Mouse (Mus musculus): ENCODE measurements around the gene Ranbp17.
A peak's percentile ranks its signal among the peaks of the same experiment; 100 is the strongest.
"Not testable (repeated sequence)": the region's sequence is repeated elsewhere in the genome, so short reads cannot be mapped to it uniquely, and the experiment has no call there.

The Ranbp17 gene

DNA sequence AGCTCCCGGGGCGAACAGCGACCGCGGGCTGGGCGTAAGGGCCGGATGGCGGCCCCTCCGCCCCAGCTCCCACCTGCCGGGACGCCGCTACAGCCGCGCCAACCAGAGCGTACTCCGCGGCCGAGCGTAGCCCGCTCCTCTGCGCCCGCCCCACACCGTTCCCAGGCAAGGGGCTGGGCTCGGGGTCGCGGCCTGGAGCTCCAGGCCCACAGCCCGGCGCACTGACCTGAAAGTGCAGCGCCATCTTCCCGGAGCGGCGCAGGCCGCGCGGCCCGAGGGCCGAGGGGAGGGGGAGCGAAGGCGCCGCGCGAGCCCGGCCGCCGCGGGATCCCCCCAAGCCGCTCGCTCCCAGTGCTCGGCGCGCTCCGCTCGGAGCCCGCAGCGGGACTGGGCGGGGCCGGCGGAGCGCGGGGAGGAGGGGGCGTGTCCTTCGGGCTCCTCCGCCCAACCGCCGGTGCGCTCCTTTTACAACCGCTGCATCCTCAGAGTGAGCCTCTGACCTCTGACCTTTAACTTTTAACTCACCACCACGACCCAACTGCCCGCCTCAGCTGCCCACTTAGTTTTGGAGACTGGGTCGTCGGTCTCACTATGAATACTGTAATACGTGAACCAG lies at the start of gene Ranbp17:
Ranbp17 (minus strand) TSS at position 371 of the 616 bp plus-strand sequence.
- DNase-seq (ENCODE audit: low spot score in 2 of 2): peak; percentile 17

DNA sequence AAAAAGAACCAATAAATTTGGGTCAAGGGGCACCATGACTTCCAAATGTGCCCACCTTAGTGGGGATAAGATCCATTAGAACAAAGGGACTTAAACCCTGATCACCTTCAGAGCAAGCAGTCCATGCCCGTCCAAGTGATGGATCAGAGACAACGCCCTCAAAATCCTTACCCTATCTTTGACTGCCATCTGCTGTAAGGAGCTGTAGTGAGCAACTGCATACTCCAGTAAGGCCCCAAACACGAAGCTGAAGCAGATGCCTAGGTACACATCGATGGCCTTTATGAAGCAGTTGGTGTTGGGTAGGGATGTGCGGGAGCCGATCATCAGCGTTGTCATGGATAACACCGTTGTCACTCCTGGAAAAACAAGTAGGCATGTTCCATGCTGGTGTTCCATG lies 40.6 kb upstream of the Ranbp17 start:
- DNase-seq (ENCODE audit: low spot score in 2 of 2): peak; percentile 10 to 45

DNA sequence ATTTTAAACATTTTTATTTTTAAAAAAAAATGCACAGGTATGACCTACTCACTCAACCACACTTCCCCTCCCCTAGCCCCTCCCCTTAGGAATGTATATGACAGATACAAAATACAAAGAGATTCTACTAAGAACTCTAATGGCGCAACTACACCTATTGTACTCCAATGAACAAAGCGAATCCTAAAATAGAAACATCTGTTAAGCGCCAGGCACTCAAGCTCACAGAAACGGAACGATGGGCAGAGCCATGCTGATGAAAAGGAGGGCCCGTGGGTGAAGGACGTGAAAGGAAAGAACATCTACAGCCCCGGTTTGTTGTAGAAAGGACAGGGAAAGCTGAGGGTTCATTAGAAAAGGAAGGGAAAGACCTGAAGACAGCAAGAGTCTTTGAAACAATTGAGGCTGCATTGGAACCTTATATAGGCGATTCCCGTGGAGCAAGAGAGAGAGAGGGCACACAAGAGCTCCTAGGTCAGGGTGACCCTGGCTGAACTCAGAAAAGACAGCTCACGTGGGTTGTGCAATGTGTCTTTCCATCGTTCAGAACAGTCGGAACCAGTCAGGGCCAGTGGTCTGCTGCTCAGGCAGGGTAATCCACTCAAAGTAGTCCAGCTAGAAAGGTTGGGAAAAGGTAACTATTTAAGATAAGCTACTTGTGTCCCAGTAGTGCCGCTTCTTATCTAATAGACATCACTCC lies 37.5 kb upstream of the Ranbp17 start:
- DNase-seq (ENCODE audit: low spot score in 2 of 2): no peak

GRCm38 (mm10) chr11:33547386-33547785 lies 33.8 kb upstream of the Ranbp17 start:
- no peak for DNase-seq (ENCODE audit: low spot score in 2 of 2)

DNA sequence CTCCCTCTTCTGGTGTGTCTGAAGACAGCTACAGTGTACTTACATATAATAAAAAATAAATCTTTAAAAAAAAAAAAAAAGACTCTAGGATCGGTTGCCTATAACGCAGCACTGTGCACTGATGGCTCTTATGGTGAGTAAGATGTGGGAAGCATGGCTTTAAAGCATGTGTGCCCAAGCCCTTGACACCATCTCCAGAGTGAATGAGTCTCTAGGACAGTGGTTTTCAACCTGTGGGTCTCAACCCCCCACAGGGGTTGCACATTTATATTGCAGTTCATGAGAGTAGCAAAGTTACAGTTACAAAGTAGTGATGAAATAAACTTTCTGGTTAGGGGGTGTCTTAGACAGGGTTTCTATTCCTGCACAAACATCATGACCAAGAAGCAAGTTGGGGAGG lies 31.4 kb upstream of the Ranbp17 start:
- DNase-seq (ENCODE audit: low spot score in 2 of 2): no peak

- no peak for DNase-seq (ENCODE audit: low spot score in 2 of 2)
Measured at GRCm38 (mm10) chr11:33544121-33544520, 30.6 kb upstream of the Ranbp17 start.

DNA sequence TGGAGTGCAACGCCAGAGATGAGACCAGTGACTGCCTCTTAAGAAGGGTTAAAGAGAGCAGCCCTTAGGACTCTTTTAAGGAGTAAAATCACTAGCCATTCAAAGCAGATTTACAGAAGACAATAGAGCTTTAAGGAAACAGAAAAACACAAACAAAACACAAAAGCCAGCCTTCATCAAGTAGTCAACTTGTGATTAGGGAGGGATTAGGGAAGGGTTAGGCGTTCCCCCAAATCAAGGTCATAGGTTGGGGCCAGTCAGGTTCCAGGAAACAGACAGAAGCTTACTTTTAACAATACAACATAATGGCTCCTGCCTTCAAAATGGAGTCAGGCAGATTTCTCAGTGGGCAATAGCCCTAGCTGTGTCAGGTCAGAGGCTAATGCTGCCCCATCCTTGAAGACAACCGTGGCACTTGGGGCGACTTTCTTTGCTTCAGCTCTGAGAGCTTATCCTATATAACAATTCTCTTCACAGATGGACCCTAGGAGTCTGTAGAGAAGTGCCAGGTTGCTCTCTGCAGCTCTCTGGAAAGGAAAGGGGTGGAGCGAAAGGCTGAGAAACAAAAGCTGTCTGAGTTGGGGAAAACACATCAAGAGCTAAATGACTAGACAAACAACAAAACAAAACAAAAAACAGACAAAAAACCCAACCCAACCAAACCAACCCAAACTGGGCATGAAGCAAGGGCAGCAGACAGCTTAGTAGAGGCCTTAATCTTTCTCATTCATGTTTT lies 24.0 kb upstream of the Ranbp17 start:
- no peak for DNase-seq (ENCODE audit: low spot score in 2 of 2)

DNA sequence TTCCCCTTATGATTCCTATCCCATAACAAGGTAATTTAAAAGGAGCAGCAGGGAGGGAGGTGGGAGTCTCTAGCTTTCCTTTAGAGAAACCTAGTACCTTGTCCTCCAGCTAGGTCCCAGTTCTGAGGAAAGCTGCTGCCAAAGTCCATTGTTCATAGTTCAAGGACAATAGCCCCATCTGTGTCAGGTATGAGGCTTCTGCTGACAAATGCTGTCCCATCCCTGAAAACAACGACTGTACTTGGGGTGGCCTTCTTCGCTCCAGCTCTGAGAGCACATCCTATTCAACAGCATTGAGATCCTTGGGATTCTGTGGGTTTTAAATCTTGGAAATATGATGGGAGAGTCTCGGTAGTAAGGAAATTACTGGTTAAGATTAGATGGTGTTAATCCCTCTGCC lies 23.1 kb upstream of the Ranbp17 start:
- DNase-seq (ENCODE audit: low spot score in 2 of 2): no peak

- DNase-seq (ENCODE audit: low spot score in 2 of 2): no peak
Measured at GRCm38 (mm10) chr11:33534541-33534940, 21.0 kb upstream of the Ranbp17 start.

- no peak for DNase-seq (ENCODE audit: low spot score in 2 of 2)
Measured at GRCm38 (mm10) chr11:33533577-33533976, 20.0 kb upstream of the Ranbp17 start.

DNA sequence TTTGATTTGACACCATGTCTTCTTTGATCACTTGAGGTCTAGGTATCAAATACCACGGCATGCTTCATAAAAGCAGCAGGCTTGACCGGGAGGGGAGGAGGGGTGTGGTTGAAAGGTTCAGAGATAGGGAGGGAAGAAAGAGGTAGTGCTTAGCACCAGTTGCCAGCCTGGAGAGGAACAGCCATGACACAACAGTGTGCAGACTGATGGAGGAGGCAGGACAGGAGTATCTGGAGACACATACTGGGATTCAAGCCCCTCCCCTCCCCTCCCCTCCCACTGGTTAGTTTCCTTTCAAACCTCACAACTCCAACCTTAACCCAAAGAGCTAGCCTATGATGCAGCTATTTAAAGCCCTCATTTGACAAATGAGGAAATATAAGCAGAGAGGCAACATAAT lies 16.0 kb upstream of the Ranbp17 start:
- DNase-seq (ENCODE audit: low spot score in 2 of 2): no peak

DNA sequence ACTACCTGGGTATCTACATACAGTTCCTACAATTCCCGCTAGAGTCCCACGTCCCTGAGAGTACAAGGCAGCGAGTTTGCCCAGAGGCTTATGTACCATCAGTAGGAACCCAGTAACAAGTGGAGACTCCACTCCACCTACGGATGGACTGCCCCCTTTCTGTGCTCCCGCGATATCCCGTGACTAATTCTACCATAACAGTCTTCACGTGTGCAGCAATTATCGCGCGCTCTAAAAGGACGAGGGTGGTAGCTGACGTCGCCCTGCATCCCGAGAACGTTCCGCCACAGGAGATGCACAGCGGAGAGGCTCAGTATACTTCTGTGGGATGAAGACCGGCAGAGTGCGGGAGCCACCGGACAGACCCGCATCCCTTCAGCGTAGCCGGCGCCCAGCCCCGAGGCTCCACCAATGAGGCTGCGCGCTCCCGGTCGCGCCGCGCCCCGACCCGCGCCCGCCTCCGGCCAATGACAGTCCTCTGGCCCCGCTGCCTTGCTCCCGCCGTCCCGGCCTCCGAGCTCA lies 631 bp downstream of the Ranbp17 start:
- peak; percentile 55 to 57 for DNase-seq (ENCODE audit: low spot score in 2 of 2)

DNA sequence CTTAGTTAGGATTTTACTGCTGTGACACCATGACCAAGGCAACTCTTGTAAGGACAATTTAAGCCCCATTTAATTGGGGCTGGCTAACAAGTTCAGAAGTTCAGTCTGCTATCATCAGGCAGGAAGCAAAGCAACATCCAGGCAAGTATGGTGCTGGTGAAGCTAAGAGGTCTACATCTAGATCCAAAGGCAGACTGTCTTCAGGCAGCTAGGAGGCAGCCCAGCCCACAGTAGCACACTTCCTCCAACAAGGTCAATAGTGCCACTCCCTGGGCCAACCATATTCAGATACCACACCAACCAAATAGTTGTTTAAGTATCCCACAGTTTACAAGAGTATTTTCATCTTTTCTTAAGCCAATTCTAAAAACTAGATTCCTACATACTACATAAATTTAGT lies 4.1 kb downstream of the Ranbp17 start:
- DNase-seq (ENCODE audit: low spot score in 2 of 2): no peak

DNA sequence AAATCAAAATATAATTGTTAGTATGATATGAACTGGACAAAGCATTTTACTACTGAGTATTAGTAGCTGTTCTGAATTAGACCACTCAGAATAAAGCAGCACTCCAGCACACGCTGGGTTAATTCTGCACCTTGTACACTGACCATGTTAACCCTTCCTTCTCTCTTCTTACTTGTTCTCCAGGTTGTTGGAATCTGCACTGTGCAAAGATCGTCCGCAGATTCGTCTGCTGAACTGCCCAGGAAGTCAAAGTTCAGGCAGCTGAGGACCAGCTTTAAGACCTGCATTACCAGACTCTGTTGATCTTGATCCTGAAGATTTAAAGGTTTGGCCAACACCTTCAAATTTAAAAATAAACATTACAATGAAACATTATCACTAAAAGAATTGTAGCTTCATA lies 27.8 kb downstream of the Ranbp17 start:
- DNase-seq (ENCODE audit: low spot score in 2 of 2): no peak

DNA sequence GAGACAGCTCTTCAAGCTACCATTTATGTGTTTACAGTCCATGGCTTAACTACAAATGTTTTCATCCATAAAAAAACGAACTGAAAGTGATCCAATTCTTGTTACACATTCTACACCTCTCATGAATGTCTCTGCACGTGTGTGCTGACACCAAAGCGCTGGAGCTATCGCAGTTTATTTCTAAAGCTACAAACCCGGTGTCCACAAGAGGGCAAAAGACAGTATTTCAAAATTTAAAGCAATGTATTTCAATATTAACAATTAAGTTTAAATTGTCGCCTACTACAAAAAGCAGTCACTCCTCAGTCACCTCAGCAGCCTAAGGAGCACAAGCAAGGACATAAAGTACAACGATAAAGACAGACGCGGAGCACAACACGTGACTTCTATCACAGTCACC lies 33.1 kb downstream of the Ranbp17 start:
- no peak for DNase-seq (ENCODE audit: low spot score in 2 of 2)

DNA sequence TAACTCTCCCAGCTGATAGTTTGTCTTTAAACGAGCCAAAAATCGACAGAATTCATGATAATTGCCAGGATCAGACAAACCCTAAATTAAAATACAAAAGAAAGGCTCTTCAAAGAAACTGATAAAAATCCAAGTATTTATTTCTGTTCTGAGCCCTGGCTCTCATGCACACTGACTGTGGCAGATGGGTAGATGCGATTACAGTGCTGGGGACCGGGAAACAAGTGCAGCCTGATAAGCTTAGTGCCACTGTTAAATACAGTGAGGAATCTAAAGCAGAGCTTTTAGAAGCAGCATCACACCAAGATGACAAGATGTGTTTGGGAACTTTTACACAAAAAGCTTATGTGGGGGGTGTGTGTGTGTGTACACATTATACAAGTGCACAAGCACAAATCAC lies 34.3 kb downstream of the Ranbp17 start:
- no peak for DNase-seq (ENCODE audit: low spot score in 2 of 2)

GRCm38 (mm10) chr11:33476634-33477033 lies 36.9 kb downstream of the Ranbp17 start:
- DNase-seq (ENCODE audit: low spot score in 2 of 2): no peak

DNA sequence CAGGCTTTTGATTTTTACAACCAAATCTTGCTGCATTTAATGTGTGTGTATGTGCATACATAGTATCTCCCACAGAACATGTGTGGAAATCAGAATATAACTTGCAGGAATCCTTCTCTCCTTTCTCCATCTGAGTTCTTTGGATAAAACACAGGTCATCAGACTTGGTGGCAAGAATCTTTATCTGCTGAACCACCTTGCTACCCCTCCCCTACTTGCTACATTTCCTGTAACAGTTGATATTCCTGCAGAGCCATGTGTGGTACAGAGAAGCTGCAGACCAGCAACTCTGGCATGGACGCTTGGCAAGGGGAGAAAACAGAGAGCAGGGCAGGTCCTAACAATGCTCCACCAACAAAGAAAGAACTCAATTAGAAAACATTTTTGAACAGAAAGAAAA lies 52.4 kb downstream of the Ranbp17 start:
- DNase-seq (ENCODE audit: low spot score in 2 of 2): no peak

DNA sequence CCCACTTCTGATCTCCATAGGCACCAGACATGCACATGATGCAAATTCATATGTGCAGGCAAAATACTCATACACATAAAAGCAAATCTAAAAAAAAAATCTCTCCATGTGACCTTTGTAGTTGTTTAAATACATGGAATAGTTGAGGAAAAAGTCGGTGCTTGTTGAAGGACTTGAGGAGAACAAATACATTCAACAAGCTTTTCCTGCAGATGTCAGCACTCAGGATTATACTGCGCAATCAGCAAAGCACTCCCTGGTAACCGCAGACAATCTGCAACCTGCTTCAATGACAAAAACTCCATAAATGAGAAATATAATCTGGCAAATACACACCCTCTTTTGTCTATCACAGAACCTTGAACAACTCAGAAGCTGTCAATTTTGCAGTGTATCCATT lies 59.5 kb downstream of the Ranbp17 start:
- no peak for DNase-seq (ENCODE audit: low spot score in 2 of 2)

DNA sequence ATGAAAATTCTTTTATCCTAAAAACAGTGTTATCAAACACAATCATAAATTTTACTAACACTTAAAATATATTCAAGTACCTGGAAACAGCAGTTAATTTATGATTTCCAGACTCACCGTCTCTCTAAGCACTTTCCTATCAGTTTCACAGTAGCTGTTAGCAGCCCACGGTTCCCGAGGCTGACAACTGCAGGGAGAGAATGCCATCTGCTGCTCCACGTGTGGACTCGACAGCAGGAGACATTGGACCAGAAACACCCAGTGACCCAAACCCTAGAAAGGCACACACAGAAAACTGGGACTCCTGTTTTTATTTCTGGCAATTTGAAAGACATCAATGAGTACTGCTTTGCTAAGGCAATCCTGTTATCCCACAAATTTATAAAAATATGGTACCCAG lies 79.7 kb downstream of the Ranbp17 start:
- peak; percentile 10 to 17 for DNase-seq (ENCODE audit: low spot score in 2 of 2)

DNA sequence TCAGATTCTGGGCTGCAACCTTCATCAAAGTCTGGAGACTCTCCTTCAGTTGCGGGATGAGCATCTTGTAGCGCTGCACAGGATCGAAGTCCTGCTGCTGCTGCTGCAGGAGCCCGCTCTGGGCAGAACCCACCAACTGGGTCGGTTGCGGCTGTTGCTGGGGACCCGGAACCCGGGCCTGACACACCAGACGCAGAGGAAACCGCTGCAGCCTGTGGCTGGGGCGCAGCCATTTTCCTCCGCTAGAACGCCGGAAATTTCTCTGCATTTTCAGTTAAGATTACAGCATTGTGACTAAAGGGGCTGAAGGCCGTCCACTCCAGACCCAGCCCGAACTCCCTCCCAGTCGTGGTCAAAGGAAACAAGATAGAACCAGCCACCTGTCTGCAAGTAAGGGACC lies 85.3 kb downstream of the Ranbp17 start:
- not testable (repeated sequence) for DNase-seq (ENCODE audit: low spot score in 2 of 2)

DNA sequence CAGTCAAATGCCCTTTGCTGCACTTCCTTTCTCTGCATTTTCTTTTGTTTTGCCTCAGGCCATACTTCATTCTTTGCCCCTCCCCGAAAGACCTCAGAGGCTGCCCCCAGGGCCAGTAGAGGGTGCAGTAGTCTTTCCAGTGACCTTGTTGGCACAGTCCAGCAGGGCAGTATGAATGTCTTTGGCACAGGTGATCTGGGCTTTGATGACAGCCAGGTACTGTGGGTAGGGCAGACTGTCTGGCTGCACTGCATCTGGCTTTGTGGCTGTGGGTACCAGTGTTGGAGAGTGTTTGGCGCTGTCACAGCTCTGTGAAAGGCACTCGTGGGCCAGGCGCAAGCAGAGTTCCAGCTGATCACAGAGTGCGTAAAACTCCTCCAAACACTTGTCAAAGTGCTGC lies 85.8 kb downstream of the Ranbp17 start:
- not testable (repeated sequence) for DNase-seq (ENCODE audit: low spot score in 2 of 2)

DNA sequence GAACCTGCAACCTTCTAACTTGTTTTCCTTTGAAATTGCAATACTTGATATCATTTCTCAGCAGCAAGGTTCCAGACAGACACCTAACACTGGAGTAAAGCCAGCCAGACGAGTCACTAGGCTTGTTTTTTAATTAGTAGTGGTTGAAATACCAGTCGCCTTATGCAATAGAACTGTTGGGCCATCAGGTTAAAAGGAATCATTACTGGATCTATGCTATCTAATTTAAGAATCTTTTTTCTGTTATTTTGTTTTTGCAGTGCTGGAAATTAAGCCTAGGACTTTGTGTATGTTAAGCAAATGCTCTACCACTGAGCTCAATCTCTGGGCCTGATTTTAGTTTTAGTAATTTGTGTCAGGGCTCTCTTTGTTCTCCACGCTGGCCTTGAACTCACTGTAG lies 91.3 kb downstream of the Ranbp17 start:
- DNase-seq (ENCODE audit: low spot score in 2 of 2): no peak
